Mouse (Mus musculus): Measurements from ENCODE around the gene Auts2.

GRCm38 (mm10) chr5:132491508-132491907 is 51.6 kb downstream of the Auts2 start:
- TF ChIP-seq POLR2A (IDR thresholded peaks at IDR 0.05; ENCODE audit: low read depth, low read length) (no peak), CTCF (conservative IDR thresholded peaks at IDR 0.05; ENCODE audit: insufficient read depth, insufficient read length, low read depth, low read length) (no peak)

Measured in kidney, adult 2 months (tissue).